Mouse (Mus musculus) CH12.LX (cell line): ENCODE data around the gene Pgm3. TPM values are rescaled to one million over a fixed set of nuclear protein-coding genes. Genes with fewer than 3 reads are reported as not detected.

Experiments used
- DNase-seq: peaks from one replicate; pipeline ENCODE4 v3.0.0-alpha.2; 2013; ENCODE audit errors: extremely low read depth
- H3K27ac ChIP-seq: 2 replicates; pipeline ENCODE4 v1.5.1; 2012; ENCODE audit warnings: low read depth, mild to moderate bottlenecking, control low read depth, moderate library complexity; ENCODE audit not compliant: insufficient read depth
- H3K27me3 ChIP-seq: replicated peaks from 2 replicates; pipeline ENCODE3; 2012; ENCODE audit warnings: inconsistent platforms
- H3K36me3 ChIP-seq, 2 experiments: replicated peaks in 1 of 2; 2 replicates each; pipeline versions ENCODE3 to v1.6.1; 2012; ENCODE audit warnings: inconsistent platforms in 1 of 2, low read length in 1 of 2, mild to moderate bottlenecking in 1 of 2, mixed read lengths in 1 of 2, moderate library complexity in 1 of 2; ENCODE audit not compliant: control insufficient read depth in 1 of 2, insufficient read depth in 1 of 2
- H3K4me1 ChIP-seq, 2 experiments: 2 replicates each; pipeline ENCODE4 v1.6.1; 2012; ENCODE audit warnings: inconsistent platforms in 1 of 2, moderate library complexity in 1 of 2; ENCODE audit not compliant: insufficient read depth in 2 of 2, control insufficient read depth in 1 of 2
- H3K4me2 ChIP-seq: 2 replicates; pipeline ENCODE4 v1.6.1; 2012; ENCODE audit warnings: low read depth, mild to moderate bottlenecking, control low read depth; ENCODE audit not compliant: poor library complexity, insufficient read depth, severe bottlenecking
- H3K4me3 ChIP-seq, 3 experiments: fragments of 150-350 bp in 1 of 3; sonication (generic) in 1 of 3; replicated peaks in 1 of 3; 2 replicates each; pipeline versions ENCODE3 to v1.5.1; 2011 to 2012; ENCODE audit warnings: low read depth in 2 of 3, low read length in 2 of 3, mild to moderate bottlenecking in 2 of 3, moderate library complexity in 2 of 3, control low read depth in 1 of 3, improper control_type of control experiment in 1 of 3, inconsistent platforms in 1 of 3, mixed read lengths in 1 of 3; ENCODE audit not compliant: poor library complexity in 1 of 3
- H3K79me2 ChIP-seq: replicated peaks from 2 replicates; pipeline ENCODE4 v1.6.1; 2012; ENCODE audit warnings: mild to moderate bottlenecking, moderate library complexity; ENCODE audit not compliant: control insufficient read depth, poor library complexity, insufficient read depth, severe bottlenecking; ENCODE audit errors: extremely low read depth
- H3K9ac ChIP-seq: 2 replicates; pipeline ENCODE4 v1.6.1; 2012; ENCODE audit warnings: low read depth, mild to moderate bottlenecking, control low read depth, moderate library complexity; ENCODE audit not compliant: insufficient read depth
- H3K9me3 ChIP-seq: replicated peaks from 2 replicates; pipeline ENCODE3; 2012; ENCODE audit warnings: low read length, inconsistent platforms, mixed read lengths
- CHD2 ChIP-seq: IDR thresholded peaks from 2 replicates; pipeline ENCODE4 v1.6.1; 2011; ENCODE audit warnings: low read length, improper control_type of control experiment
- ELF1 ChIP-seq: IDR thresholded peaks from 2 replicates; pipeline ENCODE4 v1.6.1; 2014; ENCODE audit warnings: low read depth, mild to moderate bottlenecking, inconsistent platforms, low read length, improper control_type of control experiment
- HCFC1 ChIP-seq: IDR thresholded peaks from 2 replicates; pipeline ENCODE4 v1.6.1; 2012; ENCODE audit warnings: low read depth, mild to moderate bottlenecking, inconsistent platforms, low read length, improper control_type of control experiment
- IRF4 ChIP-seq: IDR thresholded peaks from 2 replicates; pipeline ENCODE4 v1.6.1; 2014; ENCODE audit warnings: low read depth, mild to moderate bottlenecking, inconsistent platforms, low read length, improper control_type of control experiment
- JUND ChIP-seq: conservative IDR thresholded peaks from 2 replicates; pipeline ENCODE4 v1.6.1; 2011; ENCODE audit warnings: low read depth, low read length, improper control_type of control experiment
- KAT2A ChIP-seq: IDR thresholded peaks from 2 replicates; pipeline ENCODE4 v1.6.1; 2012; ENCODE audit warnings: low read length, improper control_type of control experiment, inconsistent platforms; ENCODE audit not compliant: insufficient replicate concordance
- MAFK ChIP-seq: IDR thresholded peaks from 2 replicates; pipeline ENCODE4 v1.6.1; 2011; ENCODE audit warnings: low read length, improper control_type of control experiment; ENCODE audit not compliant: insufficient replicate concordance
- MAX ChIP-seq: IDR thresholded peaks from 2 replicates; pipeline ENCODE4 v1.6.1; 2011; ENCODE audit warnings: low read length, improper control_type of control experiment
- MAZ ChIP-seq: IDR thresholded peaks from 2 replicates; pipeline ENCODE4 v1.6.1; 2012; ENCODE audit warnings: low read depth, mild to moderate bottlenecking, inconsistent platforms, low read length, improper control_type of control experiment, moderate library complexity
- MEF2A ChIP-seq: IDR thresholded peaks from 2 replicates; pipeline ENCODE4 v1.6.1; 2014; ENCODE audit warnings: low read depth, mild to moderate bottlenecking, inconsistent platforms, low read length, improper control_type of control experiment, borderline replicate concordance
- MXI1 ChIP-seq: IDR thresholded peaks from 2 replicates; pipeline ENCODE4 v1.6.1; 2011; ENCODE audit warnings: mild to moderate bottlenecking, low read depth, low read length, improper control_type of control experiment
- MYC ChIP-seq: IDR thresholded peaks from 2 replicates; pipeline ENCODE4 v1.6.1; 2011; ENCODE audit warnings: low read depth, mild to moderate bottlenecking, improper control_type of control experiment, low read length
- NELFE ChIP-seq: IDR thresholded peaks from 2 replicates; pipeline ENCODE4 v1.6.1; 2011; ENCODE audit warnings: low read depth, low read length, improper control_type of control experiment
- NRF1 ChIP-seq: IDR thresholded peaks from 2 replicates; pipeline ENCODE4 v1.6.1; 2014; ENCODE audit warnings: low read depth, mild to moderate bottlenecking, inconsistent platforms, low read length, improper control_type of control experiment, moderate library complexity
- POLR2A ChIP-seq: IDR thresholded peaks from 2 replicates; pipeline ENCODE4 v1.6.1; 2011; ENCODE audit warnings: low read depth, mild to moderate bottlenecking, improper control_type of control experiment, low read length
- POLR2AphosphoS2 ChIP-seq: IDR thresholded peaks from 2 replicates; pipeline ENCODE4 v1.6.1; 2011; ENCODE audit warnings: low read depth, low read length, improper control_type of control experiment
- RAD21 ChIP-seq: IDR thresholded peaks from 2 replicates; pipeline ENCODE4 v1.6.1; 2011; ENCODE audit warnings: low read depth, mild to moderate bottlenecking, low read length, improper control_type of control experiment, moderate library complexity
- RCOR1 ChIP-seq: conservative IDR thresholded peaks from 2 replicates; pipeline ENCODE4 v1.6.1; 2012; ENCODE audit warnings: low read depth, mild to moderate bottlenecking, inconsistent platforms, low read length, improper control_type of control experiment
- SIN3A ChIP-seq: IDR thresholded peaks from 2 replicates; pipeline ENCODE4 v1.6.1; 2012; ENCODE audit warnings: low read length, improper control_type of control experiment, inconsistent platforms
- TBP ChIP-seq: conservative IDR thresholded peaks from 2 replicates; pipeline ENCODE4 v1.6.1; 2011; ENCODE audit warnings: low read depth, low read length, improper control_type of control experiment
- TCF12 ChIP-seq: IDR thresholded peaks from 2 replicates; pipeline ENCODE4 v1.6.1; 2014; ENCODE audit warnings: low read depth, mild to moderate bottlenecking, inconsistent platforms, low read length, improper control_type of control experiment
- UBTF ChIP-seq: IDR thresholded peaks from 2 replicates; pipeline ENCODE4 v1.6.1; 2012; ENCODE audit warnings: low read depth, mild to moderate bottlenecking, inconsistent platforms, low read length, improper control_type of control experiment, moderate library complexity
- USF1 ChIP-seq: IDR thresholded peaks from 2 replicates; pipeline ENCODE4 v1.6.1; 2014; ENCODE audit warnings: low read depth, mild to moderate bottlenecking, inconsistent platforms, low read length, improper control_type of control experiment
- ZC3H11A ChIP-seq: IDR thresholded peaks from 2 replicates; pipeline ENCODE4 v1.6.1; 2012; ENCODE audit warnings: low read depth, mild to moderate bottlenecking, inconsistent platforms, low read length, improper control_type of control experiment
- ZMIZ1 ChIP-seq: IDR thresholded peaks from 2 replicates; pipeline ENCODE4 v1.6.1; 2012; ENCODE audit warnings: low read depth, mild to moderate bottlenecking, inconsistent platforms, low read length, improper control_type of control experiment
- dilution Hi-C: fragments of 300-500 bp; cut with MboI; formaldehyde crosslinking; loops from 2 replicates; pipeline ENCODE4 v1.14.3; 2020; ENCODE audit warnings: low sequenced_read_pairs; ENCODE audit not compliant: extremely low pct_unique_long_range_greater_than_20kb, extremely low pct_ligation_motif_present
- in situ Hi-C: fragments of 300-500 bp; cut with MboI; formaldehyde crosslinking; loops from 3 replicates; pipeline ENCODE4 v1.14.3; 2019; ENCODE audit warnings: low sequenced_read_pairs, low pct_ligation_motif_present, low pct_unique_long_range_greater_than_20kb, mixed read lengths
- polyA plus RNA-seq: library from polyadenylated mRNA; unstranded; fragments of >175 nt; gene quantifications from 2 replicates; pipeline ENCODE4 v1.2.1, GENCODE M21; 2012; ENCODE audit warnings: low read depth; ENCODE audit not compliant: insufficient read length
- total RNA-seq, 2 experiments: library from RNA; depleted of rRNA; stranded (reverse); fragments of 300-350 nt in 1 of 2; fragments of >200 nt in 1 of 2; gene quantifications; 2 replicates each; pipeline ENCODE4 v1.2.3; 2012 to 2014

Pgm3 gene
- 28.8 and 29.3 TPM in 2 replicates for total RNA-seq (2012; rRNA removed)
- total RNA-seq (2014; rRNA removed) = 27.4 and 28.5 TPM in 2 replicates
- polyA plus RNA-seq = 31.5 and 32.1 TPM in 2 replicates

- in situ Hi-C loops = loop anchor here (10.0 to 25.0 kb wide), 2 partner anchors 107 to 834 kb away; partner anchors contain the start of genes Dop1a, Ibtk and Ube2cbp
- Histone ChIP-seq H3K27me3 (no peaks in the 10 kb centered on the region), H3K4me3 (peak within 1 kb of the TSS; percentile 84 to 93 (median 87)), H3K36me3 (peaks cover 16 to 54% of the 10 kb centered on the region in 2 experiments), H3K4me1 (peaks cover 0 to 26% of the 10 kb centered on the region in 2 experiments; a peak in 2 of 4 replicates), H3K9ac (peak within 1 kb of the TSS; percentile 48), H3K9me3 (no peaks in the 10 kb centered on the region), H3K27ac (peak within 1 kb of the TSS; percentile 50), H3K79me2 (peaks cover 9% of the 10 kb centered on the region), H3K4me2 (peak within 1 kb of the TSS; percentile 90)
- TF ChIP-seq TBP (peak; percentile 59; the same call in 1 of the 2 replicates), MXI1 (peak; percentile 80), UBTF (0 out of 2 replicates have a peak, but pooled peaks have one; percentile 30), ELF1 (peak; percentile 91), POLR2AphosphoS2 (peak; percentile 72; the same call in 1 of the 2 replicates), MAZ (no peak), ZMIZ1 (peak; percentile 40; the same call in 1 of the 2 replicates), ZC3H11A (no peak), NELFE (peak; percentile 93), TCF12 (peak; percentile 80; the same call in 1 of the 2 replicates), MAX (0 out of 2 replicates have a peak, but pooled peaks have one; percentile 20), MAFK (no peak), POLR2A (peak; percentile 96), CHD2 (no peak), MEF2A (peak; percentile 23; the same call in 1 of the 2 replicates), NRF1 (peak; percentile 66), SIN3A (0 out of 2 replicates have a peak, but pooled peaks have one; percentile 59), HCFC1 (peak; percentile 63)
- dilution Hi-C loops = no loop called here
- DNase-seq = peak; percentile 91
Observed at GRCm38 (mm10) chr9:86571540-86572135, at the start of gene Pgm3, which contains the start of gene Rwdd2a. Pgm3 (minus strand) TSS chr9:86571842. Rwdd2a (plus strand) TSS chr9:86571991.

GRCm38 (mm10) chr9:86619341-86620139 lies 47.9 kb upstream of the Pgm3 start:
- TF ChIP-seq RCOR1 (no peak), KAT2A (no peak), UBTF (no peak), POLR2A (no peak), RAD21 (no peak), MYC (no peak), MAFK (no peak), MAX (no peak), MAZ (no peak), IRF4 (no peak), USF1 (no peak), JUND (no peak), SIN3A (no peak), MXI1 (no peak), ZMIZ1 (no peak), NELFE (no peak), MEF2A (no peak)

More at GRCm38 (mm10) chr9:86619341-86620139, 47.9 kb upstream of the Pgm3 start:
- peaks cover 0 to 24% of the 10 kb centered on the region in 2 experiments for H3K36me3 ChIP-seq
- H3K27ac ChIP-seq = no peak overlapping the region
- dilution Hi-C loops (no loop called here), in situ Hi-C loops (no loop called here)
- H3K4me1 ChIP-seq = peaks cover 14 to 47% of the 10 kb centered on the region in 2 experiments
- DNase-seq = no peak
- H3K27me3 ChIP-seq = no peaks in the 10 kb centered on the region
- no peak overlapping the region for H3K4me2 ChIP-seq
- H3K4me3 ChIP-seq = no peak overlapping the region
- H3K9me3 ChIP-seq = no peaks in the 10 kb centered on the region
- no peaks in the 10 kb centered on the region for H3K79me2 ChIP-seq
- H3K9ac ChIP-seq = no peak overlapping the region
